Mouse (Mus musculus): ENCODE measurements at regions not wholly inside any gene's neighbourhood (a gene's known extent, or its start where the extent isn't known, plus 50 kb on each side); places are given as distances from the start of the nearest gene placed in this dataset.

DNA sequence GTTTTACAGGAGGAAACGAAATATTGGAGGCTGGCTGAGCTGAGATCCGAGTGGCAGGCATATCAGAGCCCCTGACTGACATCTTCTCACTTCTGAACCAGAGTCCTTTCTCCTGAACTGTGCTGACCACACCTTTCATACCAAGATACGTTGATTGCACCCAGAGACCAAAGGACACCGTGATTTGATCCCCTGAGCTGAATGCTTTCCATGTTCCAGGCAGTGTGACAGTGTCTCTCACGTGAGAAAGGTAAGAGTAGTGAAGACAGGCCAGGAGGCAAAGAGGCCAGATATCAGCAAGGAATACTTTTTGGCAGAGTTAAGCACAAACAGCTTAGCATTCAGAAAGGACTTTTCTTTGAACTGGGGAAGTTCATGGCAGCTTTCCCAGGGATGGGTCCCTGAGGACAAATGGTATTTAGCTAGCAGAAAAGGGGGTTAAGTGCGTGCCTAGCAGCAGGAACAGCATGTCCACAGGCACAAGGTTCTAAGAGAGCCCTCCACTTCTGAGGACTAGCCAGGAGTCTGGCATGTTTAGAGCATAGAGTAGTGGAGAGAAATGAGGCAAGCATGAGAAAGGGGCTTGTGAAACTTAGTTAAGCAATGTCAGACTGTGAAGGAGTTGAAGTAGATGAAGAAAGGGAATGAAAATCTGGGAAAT lies 111.0 kb upstream of the Cdkn2b start:
- no peak for TF ChIP-seq POLR2A (IDR thresholded peaks at IDR 0.05; ENCODE audit: low read depth, low read length)
- TF ChIP-seq CTCF (IDR thresholded peaks at IDR 0.05; ENCODE audit: extremely low read depth, insufficient read length, insufficient replicate concordance, low read depth, low read length) = no peak

Measured in small intestine, adult 2 months (tissue).